Mouse (Mus musculus) mouse embryonic stem cell (cell line): ENCODE measurements around the gene Des.

Experiments used
- in situ Hi-C, 2 experiments: fragments of 300-500 bp; cut with MboI; formaldehyde crosslinking; loops; 1 replicate in 1 of 2; 3 replicates in 1 of 2; pipeline ENCODE4 v1.14.3; 2019 to 2020; ENCODE audit warnings: low sequenced_read_pairs in 2 of 2, low pct_unique_long_range_greater_than_20kb in 1 of 2, mixed read lengths in 1 of 2; ENCODE audit not compliant: unreplicated experiment in 1 of 2

Des gene

DNA sequence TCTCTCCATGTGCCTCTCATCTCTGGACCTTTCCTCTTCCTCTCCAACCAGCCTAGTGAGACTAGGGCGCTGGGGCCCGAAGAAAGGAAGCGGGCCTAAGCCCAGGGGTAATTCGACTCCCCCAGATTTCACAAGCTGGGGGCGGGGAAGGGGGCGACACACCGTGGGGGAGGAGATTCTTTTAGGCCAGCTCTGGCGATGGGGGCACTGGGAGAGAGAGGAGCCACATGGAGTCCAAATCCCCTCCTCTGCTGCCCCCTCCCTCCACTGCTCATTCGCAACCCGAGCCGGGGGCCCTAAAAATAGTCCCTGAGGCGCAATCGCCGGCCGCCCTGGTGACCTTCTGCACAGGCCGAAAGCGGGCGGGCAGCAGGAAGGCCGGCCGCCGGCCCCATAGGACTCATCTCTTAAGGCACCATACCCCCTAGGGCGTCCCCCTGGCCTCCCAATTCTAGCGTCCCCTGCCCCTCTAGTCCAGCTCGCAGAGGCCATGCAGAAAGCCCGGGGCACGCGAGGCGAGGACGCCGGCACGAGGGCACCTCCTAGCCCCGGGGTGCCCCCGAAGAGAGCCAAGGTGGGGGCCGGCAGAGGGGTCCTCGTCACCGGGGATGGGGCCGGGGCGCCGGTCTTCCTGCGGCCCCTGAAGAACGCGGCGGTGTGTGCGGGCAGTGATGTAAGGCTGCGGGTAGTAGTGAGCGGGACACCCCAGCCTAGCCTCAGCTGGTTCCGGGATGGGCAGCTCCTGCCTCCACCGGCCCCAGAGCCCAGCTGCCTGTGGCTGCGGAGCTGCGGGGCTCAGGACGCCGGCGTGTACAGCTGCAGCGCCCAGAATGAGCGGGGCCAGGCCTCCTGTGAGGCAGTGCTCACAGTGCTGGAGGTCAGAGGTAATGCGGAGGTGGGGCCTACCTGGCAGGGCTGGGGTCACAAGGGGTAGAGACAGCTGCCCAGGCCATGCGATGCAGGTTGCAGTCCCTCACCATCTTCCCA lies 15.1 kb downstream of the Des start, which contains the start of gene Speg:
Gene Speg, plus strand, starts transcription at position 348 of the 987 bp plus-strand sequence.
- in situ Hi-C loops, result no loop called here

DNA sequence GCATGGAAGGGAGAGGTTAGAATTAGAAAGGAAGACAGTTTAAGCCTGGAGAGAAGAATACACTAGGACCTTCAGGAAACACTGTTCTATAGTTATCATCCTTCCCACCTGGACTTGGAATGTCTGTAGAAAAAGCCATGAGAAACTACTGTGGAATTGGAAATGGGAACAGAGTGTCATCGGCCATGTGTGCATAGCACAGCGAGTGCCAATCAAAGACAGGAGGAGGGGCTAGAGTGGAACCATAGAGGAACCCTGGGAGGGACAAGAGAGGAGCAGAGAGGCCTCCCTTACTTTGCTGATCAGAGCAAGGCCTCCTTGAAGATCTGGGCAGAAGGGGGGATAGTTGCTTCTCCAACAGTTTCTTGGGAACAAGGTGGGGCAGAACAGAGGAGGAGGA lies 19.1 kb downstream of the Des start:
- in situ Hi-C loops, result no loop called here

DNA sequence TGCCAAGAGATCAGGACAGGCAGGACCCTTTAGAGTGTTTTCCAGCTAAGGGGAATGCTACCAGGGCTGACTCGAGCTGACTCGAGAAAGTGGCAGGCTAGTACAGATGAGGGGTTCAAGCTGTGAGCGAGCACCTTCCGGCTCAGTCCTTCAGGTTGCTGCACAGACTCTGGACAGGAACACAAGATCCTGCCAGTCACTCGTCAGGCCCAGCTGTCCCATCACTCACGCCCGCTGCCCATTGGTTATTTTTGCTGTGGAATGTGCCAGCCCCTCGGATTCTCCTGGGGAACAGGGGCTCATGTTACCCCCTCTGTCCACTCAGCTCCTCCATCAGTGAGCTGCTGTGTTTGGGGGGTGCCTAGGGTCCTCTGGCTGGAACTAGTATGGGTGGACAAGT lies 19.8 kb downstream of the Des start:
- in situ Hi-C loops, result no loop called here

DNA sequence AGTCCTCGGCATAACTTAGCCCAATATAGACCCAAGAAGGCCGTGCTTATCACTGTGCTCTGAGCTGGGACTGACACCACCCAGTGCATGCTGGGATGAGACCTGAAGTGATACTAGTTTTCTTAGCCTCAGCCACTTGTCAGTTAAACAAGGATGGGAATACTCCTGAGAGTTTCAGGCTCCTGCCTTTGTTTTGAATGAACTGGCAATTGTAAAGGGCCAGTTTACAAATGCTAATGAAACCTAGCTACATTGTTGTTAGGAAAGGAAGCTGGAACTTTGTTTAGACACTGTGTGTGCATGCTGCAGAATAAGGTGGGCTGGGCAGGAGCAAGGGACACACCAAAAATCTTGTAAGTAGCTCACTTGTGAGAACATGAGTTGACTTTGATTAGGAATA lies 20.8 kb downstream of the Des start:
- in situ Hi-C loops, result no loop called here

- in situ Hi-C loops, result no loop called here
Measured at GRCm38 (mm10) chr1:75381482-75382355, 21.6 kb downstream of the Des start.

- in situ Hi-C loops, result no loop called here
Measured at GRCm38 (mm10) chr1:75382356-75383071, 22.4 kb downstream of the Des start.

DNA sequence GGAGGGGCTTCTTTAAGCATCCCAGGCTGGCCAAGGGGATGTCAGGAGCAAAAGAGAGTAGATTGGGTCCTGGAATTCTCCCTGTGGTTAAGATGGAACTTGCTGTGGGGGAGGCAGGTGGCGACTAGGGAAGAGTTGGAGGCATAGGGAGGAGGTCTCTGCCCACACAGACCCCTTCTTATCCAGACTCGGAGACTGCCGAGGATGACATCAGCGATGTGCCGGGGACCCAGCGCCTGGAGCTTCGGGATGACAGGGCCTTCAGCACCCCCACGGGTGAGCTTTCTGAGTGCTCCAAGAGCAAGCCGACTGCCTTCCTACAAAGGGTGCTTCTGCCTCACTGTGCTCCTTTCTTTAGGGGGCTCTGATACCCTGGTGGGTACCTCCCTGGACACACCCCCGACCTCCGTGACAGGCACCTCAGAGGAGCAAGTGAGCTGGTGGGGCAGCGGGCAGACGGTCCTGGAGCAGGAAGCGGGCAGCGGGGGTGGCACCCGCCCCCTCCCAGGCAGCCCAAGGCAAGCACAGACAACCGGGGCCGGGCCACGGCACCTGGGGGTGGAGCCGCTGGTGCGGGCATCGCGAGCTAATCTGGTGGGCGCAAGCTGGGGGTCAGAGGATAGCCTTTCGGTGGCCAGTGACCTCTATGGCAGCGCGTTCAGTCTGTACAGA lies 24.5 kb downstream of the Des start:
- in situ Hi-C loops, result no loop called here

DNA sequence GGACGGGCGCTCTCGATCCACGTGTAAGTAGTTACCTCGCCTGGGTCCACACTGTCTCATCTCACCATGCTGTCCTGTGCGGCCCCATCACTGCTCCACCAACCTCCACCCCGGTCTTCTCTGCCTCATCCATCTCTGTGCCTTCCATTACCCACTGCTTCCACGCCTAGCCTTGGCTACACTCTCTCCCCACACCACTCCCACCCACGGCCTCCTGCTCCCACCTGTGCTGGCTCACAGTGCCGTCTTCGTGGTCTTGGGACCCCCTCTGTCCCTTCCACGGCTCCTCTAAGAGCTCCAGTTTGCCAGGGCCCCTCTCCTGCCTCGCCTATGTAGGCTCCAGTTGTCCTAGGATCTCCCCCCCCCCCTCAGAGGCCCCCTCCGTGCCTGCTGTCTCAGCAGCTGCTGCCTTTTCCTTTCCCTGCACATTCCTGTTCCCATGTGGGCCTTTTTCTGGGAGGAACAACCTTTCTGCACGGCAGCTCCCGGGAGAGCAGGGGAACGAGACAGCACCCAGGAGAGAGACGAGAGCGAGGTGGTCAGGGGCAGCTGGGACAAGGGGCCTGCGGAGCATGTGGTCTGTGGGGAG lies 25.1 kb downstream of the Des start:
- in situ Hi-C loops, result no loop called here

DNA sequence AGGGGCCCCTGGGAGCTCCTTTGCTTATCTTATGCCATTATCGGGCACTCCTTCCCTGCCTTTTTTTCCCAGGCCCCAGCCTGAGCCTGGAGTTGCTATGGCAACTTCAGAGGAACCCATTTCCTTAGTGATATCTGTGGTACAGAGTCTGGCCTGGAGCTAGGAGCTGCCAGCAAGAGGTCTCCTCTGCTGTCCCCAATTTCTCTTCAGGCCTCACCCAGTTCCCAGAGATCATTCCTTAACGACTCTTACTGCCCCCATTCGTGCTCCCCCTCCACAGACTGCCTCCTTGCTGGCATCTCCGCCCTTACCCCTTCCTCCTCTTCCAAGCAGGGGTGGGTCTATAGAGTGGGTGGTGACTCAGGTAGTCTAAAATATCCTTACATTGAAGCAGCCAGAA lies 26.0 kb downstream of the Des start:
- in situ Hi-C loops, result no loop called here

- in situ Hi-C loops, result no loop called here
Measured at GRCm38 (mm10) chr1:75387469-75387928, 27.4 kb downstream of the Des start.

DNA sequence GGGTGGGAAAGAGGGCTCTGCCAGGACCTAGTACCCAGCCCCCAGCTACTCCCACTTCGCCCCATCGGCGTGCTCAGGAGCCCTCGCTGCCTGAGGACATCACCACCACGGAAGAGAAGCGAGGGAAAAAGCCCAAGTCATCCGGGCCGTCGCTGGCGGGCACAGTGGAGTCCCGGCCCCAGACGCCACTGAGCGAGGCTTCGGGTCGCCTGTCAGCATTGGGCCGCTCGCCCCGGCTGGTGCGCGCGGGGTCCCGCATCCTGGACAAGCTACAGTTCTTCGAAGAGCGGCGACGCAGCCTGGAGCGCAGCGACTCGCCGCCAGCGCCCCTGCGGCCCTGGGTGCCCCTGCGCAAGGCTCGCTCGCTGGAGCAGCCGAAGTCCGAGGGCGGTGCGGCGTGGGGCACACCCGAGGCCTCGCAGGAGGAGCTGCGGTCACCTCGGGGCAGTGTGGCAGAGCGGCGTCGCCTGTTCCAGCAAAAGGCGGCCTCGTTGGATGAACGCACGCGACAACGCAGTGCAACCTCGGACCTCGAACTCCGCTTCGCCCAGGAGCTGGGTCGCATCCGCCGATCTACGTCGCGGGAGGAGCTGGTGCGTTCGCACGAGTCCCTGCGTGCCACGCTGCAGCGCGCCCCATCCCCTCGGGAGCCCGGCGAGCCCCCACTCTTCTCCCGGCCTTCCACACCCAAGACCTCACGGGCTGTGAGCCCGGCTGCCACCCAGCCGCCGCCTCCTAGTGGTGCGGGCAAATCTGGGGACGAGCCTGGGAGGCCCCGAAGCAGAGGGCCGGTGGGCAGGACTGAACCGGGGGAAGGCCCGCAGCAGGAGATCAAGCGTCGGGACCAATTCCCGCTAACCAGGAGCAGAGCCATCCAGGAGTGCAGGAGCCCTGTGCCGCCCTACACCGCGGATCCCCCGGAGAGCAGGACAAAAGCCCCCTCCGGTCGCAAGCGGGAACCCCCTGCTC lies 28.1 kb downstream of the Des start:
- in situ Hi-C loops, result no loop called here

DNA sequence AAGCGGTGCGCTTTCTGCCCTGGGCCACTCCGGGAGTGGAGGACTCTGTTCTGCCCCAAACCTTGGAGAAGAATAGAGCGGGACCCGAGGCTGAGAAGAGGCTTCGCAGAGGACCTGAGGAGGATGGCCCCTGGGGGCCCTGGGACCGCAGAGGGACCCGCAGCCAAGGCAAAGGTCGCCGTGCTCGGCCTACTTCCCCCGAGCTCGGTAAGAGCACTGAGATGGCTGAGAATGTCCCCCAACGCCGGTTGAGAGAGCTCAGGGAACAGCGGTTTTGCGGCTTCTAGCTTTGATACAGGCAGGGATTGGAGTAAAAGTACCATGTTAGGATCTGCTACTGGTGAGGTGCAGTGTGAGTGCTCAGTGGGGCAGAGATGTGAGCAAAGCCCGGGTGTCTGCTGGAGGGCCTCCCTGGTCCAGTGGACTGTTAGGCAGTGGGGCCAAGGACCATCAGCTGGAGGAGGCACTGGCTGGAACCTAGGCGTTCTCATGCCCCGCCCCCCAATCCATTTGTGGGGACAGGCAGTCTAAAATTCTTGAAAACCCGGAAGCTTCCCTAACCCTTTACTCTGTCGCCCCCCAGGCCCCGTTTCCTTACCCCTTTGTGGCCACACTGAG lies 28.9 kb downstream of the Des start:
- in situ Hi-C loops, result no loop called here

DNA sequence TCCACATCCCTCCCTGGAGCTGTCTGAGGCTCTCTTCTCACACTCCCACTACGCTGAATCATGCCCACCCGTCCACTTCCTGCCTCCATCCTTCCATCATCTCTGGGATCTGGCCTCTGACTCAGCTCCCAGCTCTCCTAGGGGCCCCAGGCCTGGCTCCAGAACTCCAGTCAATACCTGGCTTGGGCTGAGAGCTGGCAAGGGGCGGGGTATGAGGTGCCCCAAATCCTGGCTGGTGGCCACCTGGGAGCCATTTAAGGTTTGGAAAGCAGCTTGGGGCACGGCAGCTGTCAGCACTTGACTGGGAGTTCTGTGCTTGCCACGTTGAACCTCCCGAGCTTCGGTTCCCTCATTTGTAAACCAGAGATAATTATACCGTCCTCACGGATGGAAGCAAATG lies 33.0 kb downstream of the Des start:
- in situ Hi-C loops, result no loop called here

GRCm38 (mm10) chr1:75393846-75394245 lies 33.7 kb downstream of the Des start:
- in situ Hi-C loops, result no loop called here

- in situ Hi-C loops, result no loop called here
Measured at GRCm38 (mm10) chr1:75398761-75399402, 38.8 kb downstream of the Des start.
